Mouse (Mus musculus) embryo, embryonic 11.5 days (tissue): ENCODE results near the gene Aqp2.

ENCODE experiments used
- DNase-seq: peaks from one replicate; pipeline ENCODE4 v3.0.0-alpha.2; 2012; ENCODE audit warnings: low read depth, low spot score

The Aqp2 gene

DNA sequence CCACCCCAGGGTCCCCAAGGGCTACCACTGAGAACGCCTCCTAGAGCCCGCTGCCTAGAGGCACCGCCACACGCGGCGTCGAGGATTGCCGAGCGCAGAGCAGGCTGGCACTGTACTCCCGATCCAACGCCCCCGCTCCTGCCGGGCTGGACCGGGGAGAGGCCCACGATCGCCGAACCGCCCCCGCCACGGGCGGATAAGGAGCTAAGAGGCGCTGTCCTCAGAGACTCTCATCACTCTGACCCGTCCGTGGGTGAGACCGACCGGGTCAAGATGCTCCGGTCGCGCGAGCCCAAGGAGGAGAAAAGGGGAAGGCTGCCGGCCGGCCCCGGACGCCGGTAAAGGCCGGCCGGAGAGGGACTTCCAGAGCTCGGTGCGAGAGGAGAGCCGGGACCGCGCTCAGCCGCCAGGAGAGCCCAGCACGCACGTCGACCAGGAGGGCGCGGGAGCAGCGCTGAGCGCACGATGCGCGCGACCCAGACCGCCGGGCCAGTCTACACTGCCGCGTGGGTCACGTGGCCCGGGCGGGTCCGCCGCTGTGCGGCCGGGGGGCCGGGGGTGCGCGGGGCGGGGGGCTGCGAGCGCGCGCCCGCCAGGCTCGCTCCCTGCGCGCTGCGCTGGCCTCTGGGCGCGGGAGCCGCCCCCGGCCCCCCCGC lies 11.7 kb downstream of the Aqp2 start, which contains the start of gene Aqp5:
TSS of gene Aqp5 (plus strand) at position 354 of the 656 bp plus-strand sequence.
- DNase-seq: no peak

DNA sequence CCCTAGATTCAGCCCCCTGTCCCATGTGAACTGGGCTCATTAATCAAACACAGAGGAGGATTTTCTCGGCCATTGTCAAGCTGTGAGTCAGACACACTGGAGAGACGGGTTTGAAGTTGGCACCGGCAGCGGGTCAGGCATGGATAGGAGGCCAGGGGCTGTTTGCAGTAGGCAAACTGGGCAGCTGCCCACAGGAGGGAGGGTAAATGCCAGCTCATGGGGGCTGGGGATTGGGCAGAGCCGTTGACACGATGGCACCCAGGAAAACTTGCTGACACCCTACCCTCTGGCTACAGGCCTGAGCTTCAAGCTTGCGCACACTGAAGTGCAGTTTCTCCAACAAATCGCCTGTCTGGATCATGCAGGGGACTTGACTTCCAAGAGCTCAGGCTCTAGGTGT lies 13.3 kb downstream of the Aqp2 start:
- no peak for DNase-seq

DNA sequence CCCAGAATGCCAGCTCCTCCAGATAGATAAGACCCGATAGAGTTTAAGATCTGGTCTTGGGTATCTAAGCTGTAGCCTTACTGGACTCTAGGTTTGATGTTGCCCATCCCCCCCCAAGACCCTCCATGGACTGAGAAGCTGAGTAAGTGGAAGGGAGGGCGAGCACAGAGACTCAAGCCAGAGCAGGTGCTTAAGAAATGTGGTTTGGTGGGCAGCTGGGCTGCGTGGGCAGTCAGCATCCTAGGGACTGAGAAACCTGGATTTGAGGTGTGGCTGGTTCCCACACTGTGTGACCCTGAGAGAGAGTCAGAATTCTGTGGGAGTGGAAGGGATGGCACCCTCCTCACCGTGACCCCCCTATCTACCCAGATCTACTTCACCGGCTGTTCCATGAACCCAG lies 14.0 kb downstream of the Aqp2 start:
- no peak for DNase-seq

DNA sequence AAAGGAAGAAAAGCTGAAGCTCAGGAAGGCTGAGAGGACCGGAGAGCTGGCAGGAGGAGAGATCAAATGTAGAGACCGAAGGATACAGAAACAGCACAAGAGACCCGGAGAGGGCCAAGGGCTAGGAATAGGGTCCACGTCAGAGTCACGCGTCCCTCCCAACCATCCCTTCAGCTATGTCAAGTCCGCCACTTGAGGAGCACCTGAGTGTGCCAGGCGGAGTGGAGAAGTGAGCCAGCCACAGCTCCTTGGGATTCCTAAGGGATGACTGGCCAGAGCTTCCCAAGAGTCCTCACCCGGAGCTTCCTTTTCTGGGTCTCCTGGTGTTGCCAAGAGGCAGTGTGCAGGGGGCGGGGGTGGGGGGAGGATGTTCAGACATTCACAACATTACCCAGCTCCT lies 16.1 kb downstream of the Aqp2 start:
- no peak for DNase-seq

DNA sequence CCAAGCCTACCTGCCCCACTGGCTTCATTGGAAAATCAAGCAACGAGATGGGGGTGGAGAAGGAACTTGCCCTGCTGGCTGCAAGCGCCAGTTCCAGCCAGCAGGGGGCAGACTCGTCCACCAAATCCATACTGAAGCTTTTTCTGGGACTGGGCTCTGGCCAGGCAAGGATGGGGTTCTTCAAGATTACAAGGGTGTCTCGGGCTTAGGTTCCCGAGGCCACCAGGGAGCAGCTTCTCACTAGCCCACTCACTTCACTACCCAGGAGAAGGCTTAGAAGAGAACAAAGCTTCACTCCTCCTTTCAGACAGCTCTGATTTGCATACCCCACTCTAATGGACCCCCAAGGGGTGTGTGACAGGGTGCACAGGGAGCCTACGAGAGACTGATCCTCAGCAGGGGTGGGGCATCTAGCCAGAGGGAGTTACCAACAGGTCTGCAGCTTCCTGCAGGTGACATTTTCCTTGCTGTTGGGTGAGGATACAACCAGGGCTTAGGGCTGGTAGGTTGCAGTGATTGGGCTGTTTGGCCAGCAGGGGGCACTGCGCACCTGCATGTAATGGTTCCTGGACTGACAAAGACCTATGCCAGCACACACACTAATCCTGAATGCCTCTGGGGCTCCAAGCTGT lies 17.3 kb downstream of the Aqp2 start:
- peak; percentile 80 for DNase-seq

DNA sequence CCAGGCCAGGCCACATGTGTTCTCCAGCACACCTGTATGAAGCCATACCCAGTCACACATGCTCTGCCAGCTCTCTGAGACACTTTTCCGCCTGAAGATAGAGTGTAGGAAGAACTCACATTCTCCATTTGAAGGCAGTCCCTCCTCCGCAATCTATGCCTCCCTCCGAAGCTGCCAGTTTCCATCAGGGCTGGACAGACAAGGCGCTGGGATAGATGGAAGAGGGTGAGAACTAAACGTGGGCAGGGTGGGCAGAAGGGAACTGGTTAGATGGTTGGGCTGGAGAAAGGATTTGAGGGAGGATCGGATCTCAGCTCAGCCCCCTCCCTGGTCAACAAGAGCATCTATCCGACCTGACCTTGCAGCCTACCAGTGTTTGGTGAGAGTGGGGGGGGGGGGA lies 18.0 kb downstream of the Aqp2 start:
- no peak for DNase-seq

DNA sequence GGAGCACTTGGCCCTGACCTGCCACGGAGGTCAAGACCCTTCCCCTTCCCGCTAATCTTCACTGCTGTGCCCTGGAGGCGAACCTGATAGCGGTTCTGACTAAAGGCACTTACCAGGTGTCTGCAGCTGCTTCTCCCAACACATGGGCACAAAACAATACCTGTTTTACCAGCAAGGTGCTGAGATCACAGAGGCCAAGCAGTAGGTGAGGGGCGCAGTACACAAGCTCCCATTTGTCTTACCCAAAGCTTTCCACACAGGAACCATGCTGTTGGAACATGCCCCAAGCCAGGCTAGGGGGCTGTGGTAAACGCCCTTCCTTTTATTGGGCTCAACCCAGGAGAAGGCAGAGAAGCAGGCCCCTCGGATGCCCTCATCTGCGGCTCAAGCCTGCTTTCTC lies 18.7 kb downstream of the Aqp2 start:
- DNase-seq: no peak

DNA sequence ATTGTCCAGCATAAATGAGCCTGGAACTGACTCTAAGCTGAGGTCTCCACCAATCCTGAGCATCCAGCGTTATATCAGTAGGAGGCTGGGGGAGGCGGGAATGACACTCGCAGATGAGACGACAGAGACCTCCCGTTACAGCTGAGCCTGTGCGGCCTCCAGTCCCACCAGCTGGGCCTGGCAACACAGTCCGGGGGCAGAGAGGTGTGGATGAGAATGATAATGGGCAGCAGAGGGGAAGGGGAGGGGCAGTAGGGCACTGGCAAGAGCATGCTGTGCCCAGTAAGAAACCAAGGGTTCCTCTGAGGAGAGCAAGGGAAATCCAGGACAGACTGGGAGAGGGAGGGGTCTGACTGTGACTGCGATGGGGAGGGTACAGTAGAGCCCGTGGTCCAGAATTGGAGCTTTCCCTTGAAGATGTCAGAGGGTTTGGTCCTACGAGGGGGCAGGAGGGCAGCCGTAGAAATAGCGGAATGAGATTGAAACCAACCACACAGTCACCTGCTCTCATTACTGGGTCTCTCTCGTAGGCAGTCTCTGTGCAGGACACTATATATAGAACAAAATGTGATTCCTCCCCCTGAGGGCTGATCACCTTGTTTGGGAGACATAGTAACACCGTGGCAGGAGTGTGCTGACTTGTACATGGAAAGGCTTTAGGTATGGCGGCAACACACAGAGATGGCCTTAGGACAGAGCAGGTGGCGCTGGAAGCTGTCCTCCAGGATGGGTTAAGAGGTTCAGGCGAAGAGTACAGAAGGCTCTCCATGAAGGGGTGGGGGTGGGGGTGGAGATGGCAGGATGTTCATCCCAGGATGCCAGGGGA lies 20.6 kb downstream of the Aqp2 start:
- no peak for DNase-seq

DNA sequence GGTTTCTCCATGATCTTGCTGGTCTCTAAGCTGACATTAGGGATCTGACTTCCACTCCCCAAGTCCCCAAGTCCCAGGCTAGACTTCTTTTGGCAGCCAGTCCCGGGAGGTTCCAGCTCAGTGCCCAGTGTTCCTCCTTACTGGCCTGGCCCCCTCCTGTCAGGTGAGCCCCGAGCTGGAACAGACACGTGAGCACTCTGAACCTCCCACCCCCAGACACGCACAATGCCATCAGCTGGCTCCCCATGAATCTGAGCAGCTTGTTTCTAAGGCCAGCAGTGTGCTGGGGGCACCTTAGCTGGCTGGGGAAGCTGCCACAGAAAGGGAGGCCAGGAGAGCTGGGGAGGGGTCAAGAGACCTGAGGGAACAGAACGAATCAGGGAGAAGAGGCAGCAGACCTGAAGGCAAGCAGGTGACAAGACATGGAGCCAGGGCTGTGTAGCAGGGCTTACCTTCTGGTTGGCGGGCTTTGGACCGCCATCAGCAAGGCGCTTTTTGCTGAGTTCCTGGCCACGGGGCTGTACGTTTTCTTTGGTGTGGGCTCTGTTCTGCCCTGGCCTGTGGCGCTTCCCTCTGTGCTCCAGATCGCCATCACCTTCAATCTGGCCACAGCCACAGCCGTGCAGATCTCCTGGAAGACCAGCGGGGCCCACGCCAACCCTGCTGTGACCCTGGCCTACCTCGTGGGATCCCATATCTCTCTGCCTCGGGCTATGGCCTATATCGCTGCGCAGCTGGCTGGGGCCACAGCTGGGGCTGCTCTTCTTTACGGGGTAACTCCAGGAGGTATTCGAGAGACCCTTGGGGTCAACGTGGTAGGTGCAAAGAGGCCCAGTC lies 22.3 kb downstream of the Aqp2 start, which contains the start of gene Aqp6:
TSS of gene Aqp6 (plus strand) at position 415 of the 837 bp plus-strand sequence.
- no peak for DNase-seq

DNA sequence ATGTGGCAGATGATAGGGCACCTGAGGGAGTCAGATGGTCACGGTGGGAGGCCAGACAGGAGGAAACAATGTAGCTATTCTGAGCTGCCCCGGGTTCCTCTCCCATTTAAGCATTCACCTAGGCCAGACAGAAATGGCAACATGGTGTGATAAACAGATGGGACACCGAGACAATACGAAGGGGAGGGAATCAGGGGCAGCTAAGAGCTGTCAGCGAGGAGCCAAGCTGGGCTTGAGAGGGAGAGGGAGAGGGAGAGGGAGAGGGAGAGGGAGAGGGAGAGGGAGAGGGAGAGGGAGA lies 22.9 kb downstream of the Aqp2 start:
- no peak for DNase-seq

DNA sequence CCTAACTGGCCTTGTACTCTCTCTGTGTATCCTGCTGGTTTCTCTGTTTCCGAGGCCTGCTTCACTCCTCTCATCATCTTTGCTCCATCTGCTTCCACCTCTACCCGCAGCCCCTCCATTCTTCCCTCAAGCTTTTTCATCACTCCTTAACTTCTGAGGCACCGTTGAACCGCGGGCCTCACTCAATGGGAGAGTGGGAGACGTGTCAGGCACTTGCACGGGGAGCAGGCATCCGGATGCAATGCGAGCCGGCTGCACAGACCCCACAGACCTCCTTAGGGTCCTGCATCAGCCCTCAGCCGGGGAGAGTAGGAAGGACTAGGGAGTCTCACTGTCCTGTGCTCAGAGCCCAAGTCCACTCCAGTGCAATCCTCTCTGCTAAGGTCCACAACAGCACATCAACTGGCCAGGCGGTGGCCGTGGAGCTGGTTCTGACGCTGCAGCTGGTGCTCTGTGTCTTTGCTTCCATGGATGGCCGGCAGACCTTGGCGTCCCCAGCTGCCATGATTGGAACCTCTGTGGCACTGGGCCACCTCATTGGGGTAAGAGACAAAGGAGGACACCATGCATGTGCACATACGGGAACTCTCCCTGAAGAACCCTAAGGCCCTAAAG lies 23.5 kb downstream of the Aqp2 start:
- DNase-seq: no peak

DNA sequence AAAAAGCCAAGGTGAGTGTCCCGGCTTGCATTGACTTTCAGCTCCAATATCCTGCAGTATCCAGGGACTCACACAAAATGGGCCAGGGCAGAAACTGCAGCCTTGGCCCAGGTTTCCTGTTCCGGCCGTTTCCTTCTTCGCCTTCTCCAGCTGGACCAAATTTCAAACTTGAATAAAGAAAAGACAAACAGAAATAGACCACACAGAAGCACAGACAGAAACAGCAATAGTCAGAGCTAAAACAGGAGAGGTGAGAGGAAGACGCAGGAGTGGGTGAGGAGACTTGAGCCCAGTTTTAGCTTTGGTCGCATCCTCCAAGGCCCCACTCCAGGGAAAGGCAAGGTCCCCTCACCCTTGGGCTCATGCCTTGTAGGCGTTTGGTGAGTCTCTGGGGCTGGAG lies 24.4 kb downstream of the Aqp2 start:
- DNase-seq: no peak

DNA sequence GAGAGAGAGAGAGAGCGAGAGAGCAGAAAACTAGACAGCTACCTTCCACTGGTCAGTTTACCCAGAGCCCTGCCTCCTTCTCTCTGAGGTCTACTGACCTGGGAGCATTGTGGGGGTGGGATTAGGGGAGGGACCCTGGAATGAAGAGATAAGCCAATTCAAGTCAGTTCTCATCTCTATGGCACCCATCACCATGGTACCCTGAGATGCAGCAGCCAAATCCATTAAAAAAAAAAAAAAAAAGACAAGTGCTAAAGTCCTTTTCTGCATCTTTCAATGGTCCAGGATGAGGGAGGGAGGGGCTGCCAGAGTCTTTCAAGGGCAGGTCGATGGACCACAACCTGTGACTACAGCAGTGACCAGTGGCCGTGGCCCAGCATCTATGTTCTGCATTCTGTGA lies 26.7 kb downstream of the Aqp2 start:
- DNase-seq: no peak

DNA sequence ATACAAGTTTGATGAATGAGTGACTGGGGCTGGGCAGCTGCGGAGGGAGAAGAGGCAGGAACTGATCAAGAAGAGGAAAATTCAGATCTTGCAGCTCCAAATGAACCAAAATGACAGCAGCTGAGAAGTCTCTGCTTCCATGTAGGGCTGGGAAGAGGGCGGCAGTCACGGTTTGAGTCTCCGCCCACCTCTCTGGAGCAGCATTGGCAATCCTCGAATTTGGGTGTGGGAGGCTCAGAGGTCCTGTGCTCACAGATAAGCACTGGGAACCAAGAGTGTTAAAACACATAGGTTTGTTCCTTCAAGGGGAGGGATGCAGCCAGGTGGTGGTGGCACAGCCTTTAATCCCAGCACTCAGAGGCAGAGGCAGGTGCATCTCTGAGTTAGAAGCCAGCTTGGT lies 27.7 kb downstream of the Aqp2 start:
- DNase-seq: no peak

DNA sequence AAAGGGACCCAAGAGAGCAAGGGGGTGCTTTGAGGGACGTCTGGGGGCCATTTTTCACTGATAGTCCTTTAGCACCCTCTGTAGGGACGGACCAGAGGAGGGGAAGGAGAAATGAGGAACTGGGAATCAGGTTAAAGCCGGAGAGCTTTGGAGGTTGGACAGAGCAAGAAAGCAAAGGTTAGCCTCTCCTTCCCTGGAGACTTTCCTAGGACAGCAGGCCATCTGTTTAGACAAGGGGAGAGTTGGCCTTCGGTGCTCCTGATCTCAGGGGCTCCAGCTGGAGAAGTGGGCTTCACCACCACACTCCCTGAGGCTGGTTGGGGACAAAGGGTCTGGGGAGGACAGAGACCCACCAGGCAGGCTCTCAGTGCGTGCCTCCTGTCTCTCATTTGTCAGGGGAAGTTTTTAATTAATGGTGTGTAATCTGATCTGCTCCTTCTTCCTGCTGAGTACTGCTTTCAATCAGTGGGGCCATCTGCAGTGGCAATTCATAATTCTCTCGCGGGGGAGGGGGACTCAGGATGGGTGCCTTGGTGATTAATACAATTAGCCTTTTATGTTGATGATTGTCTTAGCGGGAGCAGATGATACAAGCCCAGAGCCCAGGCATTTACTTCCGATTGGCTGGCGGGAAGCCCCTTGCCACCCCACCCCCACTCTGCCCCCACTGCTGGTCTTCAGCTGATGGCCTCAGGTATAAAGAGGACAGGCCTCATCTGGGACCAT lies 28.7 kb downstream of the Aqp2 start:
- DNase-seq: no peak

DNA sequence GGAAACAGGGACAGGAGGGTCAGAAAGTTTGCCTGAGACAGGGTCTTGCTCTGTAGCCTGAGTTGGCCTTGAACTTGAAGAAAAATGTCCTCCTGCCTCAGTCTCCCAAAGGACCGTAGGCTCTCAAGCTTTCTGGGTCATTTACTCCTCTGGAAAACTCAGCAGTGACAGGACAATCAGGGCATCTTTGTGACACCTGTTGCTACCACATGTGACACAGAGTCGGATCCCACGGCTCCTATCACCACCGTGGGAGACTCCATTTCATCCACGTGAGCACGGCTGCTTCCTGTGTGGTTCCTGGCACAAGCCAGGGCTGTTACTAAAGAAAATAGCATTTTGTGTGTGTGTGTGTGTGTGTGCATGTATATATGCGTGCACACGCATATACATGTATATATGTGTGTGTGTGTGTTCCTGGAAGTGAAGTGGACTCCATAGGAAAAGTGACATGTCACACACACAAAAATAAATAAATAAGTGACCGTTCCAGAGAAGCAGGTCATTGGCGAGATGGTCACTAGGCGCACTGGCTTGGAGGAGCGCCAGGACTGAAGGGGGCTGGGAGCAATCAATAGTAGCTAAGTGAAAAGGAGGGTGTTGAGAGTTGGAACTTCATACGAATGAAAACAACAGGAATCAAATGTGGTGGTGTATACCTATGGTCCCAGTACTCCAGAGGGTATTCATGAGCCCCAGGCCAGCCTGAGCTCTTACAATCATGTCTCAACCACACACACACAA lies 29.7 kb downstream of the Aqp2 start:
- DNase-seq: no peak

DNA sequence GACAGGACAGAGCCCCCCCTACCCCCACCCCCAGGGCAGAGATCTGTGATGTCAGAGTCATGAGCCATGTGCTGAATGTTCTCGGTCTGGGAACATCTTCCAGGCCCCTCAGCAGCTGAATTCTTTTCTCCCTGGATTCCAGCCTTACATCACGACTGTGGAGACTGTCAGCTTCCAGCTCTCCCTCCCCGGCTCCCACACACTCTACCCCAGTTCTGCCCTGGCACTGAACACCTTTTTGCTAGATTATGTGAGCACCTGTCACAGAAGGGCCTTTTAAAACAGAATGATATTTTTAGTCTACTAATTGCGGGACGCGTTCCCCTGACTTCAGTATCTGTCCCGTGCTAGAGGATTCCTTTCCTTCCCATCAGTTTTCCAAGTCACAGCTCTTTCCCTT lies 32.7 kb downstream of the Aqp2 start:
- no peak for DNase-seq

DNA sequence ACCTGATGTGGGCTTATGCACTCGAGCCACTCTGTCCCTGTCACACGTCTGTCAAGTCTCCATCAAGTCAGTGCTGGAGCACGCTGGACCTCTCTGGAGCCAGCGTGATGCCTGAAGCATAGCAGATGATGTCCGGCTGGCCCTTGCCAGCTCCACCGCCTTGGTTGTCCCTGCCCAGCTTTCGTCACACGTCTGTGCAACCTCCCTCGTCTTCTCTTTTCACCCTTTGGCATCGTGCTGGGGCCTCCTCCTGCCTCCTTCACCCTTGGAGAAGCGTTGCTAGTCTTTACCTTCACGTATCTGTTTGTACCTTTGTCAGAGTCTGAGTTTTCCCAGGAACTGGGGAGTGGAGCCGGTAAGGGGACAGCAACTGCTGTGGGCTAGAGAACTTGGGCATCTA lies 35.4 kb downstream of the Aqp2 start:
- no peak for DNase-seq

DNA sequence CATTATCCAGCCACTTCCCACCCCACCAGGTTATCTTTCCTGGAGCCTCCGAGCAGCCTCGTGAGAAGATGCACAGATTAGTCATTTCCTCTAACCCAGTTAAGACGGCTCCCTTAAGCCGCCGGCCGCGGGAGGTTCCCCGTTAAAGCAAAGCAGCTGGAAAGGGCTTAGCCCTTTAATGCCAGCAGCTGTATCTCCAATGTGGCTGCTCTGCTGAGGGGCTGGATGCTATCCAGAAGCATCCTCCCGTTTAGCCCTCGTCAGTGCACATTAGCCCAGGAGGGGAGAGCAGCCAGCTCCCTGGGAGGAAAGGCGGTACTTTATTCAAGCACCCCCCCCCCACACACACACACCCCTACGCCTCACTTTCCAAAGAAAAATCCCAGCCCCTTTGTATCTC lies 35.9 kb downstream of the Aqp2 start:
- DNase-seq: no peak

DNA sequence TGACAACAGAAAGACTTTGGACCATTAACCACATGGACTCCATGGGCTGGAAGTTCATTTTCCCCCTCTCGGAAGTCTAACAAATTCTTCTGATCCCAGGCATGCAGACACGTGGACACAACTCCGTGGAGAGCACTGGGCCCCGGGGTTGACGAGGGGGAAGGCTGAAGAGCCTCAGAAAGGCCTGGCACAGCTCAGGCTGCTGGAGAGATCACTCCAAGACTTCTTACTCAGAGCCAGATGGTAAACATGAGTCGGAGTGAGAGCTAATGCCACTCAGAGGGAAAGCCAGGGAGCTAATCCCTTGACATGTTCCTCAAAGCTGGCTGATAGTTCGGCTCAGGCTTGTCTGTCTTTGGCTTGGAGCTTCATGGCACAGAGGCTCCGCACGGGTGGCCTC lies 36.4 kb downstream of the Aqp2 start:
- DNase-seq: no peak
